Mouse (Mus musculus) frontal cortex, adult (tissue): ENCODE measurements around the gene Gas2l3.

ENCODE experiments used
- ATAC-seq: cut with Nextera tagmentation; 2 replicates; pipeline ENCODE4 v1.9.2; 2017; ENCODE audit warnings: mild to moderate bottlenecking, moderate library complexity, mixed read lengths; ENCODE audit not compliant: low TSS enrichment

Gas2l3 gene

GRCm38 (mm10) chr10:89444381-89444780 is 614 bp upstream of the Gas2l3 start:
- ATAC-seq, result no peak

GRCm38 (mm10) chr10:89443115-89443622 is 598 bp downstream of the Gas2l3 start:
- ATAC-seq, result peak; percentile 10; the same call in 1 of the 2 replicates

- ATAC-seq, result no peak
Observed at GRCm38 (mm10) chr10:89442640-89443039, 1.1 kb downstream of the Gas2l3 start.

GRCm38 (mm10) chr10:89441961-89442360 is 1.8 kb downstream of the Gas2l3 start:
- ATAC-seq, result no peak

- ATAC-seq, result no peak
Observed at GRCm38 (mm10) chr10:89439380-89439779, 4.4 kb downstream of the Gas2l3 start.

GRCm38 (mm10) chr10:89437996-89438395 is 5.8 kb downstream of the Gas2l3 start:
- no peak for ATAC-seq

GRCm38 (mm10) chr10:89437472-89437871 is 6.3 kb downstream of the Gas2l3 start:
- ATAC-seq, result no peak

GRCm38 (mm10) chr10:89435920-89436319 is 7.8 kb downstream of the Gas2l3 start:
- ATAC-seq, result peak; percentile 57; the same call in 1 of the 2 replicates

- no peak for ATAC-seq
Observed at GRCm38 (mm10) chr10:89435413-89435812, 8.4 kb downstream of the Gas2l3 start.

- ATAC-seq, result no peak
Observed at GRCm38 (mm10) chr10:89434509-89435210, 9.1 kb downstream of the Gas2l3 start.

- no peak for ATAC-seq
Observed at GRCm38 (mm10) chr10:89432743-89433142, 11.0 kb downstream of the Gas2l3 start.

GRCm38 (mm10) chr10:89430751-89431150 is 13.0 kb downstream of the Gas2l3 start:
- no peak for ATAC-seq

- ATAC-seq, result no peak
Observed at GRCm38 (mm10) chr10:89424800-89425393, 18.9 kb downstream of the Gas2l3 start.

GRCm38 (mm10) chr10:89424217-89424616 is 19.6 kb downstream of the Gas2l3 start:
- ATAC-seq, result no peak

- ATAC-seq, result no peak
Observed at GRCm38 (mm10) chr10:89423164-89423778, 20.5 kb downstream of the Gas2l3 start.

- ATAC-seq, result no peak
Observed at GRCm38 (mm10) chr10:89422504-89423158, 21.1 kb downstream of the Gas2l3 start.

- ATAC-seq, result no peak
Observed at GRCm38 (mm10) chr10:89417966-89418365, 25.8 kb downstream of the Gas2l3 start.

GRCm38 (mm10) chr10:89415478-89415877 is 28.3 kb downstream of the Gas2l3 start:
- ATAC-seq, result no peak

- no peak for ATAC-seq
Observed at GRCm38 (mm10) chr10:89407551-89407950, 36.2 kb downstream of the Gas2l3 start.

GRCm38 (mm10) chr10:89406733-89407484 is 36.9 kb downstream of the Gas2l3 start:
- no peak for ATAC-seq

GRCm38 (mm10) chr10:89404936-89405335 is 38.8 kb downstream of the Gas2l3 start:
- ATAC-seq, result no peak
